Mouse (Mus musculus) megakaryocyte-erythroid progenitor cell, adult 5-6 weeks (primary cell): Measurements from ENCODE around the gene Ppp1r14d. TPM values are rescaled to one million over a fixed set of nuclear protein-coding genes. Genes with fewer than 3 reads are reported as not detected.
A peak's percentile ranks its signal among the peaks of the same experiment; 100 is the strongest.

ENCODE experiments used
- ATAC-seq: replicated peaks from 2 replicates; pipeline ENCODE4 v1.8.0; 2016; ENCODE audit warnings: mild to moderate bottlenecking, inconsistent platforms; ENCODE audit not compliant: severe bottlenecking, poor library complexity, low FRiP score, low TSS enrichment
- total RNA-seq, 2 experiments: library from RNA; stranded (forward) in 1 of 2; stranded (reverse) in 1 of 2; fragments of 200-1000, 215-1000 nt in 1 of 2; fragments of >200 nt in 1 of 2; fragmentation: Nextera tagmentation in 1 of 2; gene quantifications; 2 replicates each; pipeline ENCODE4 v1.2.3; 2014 to 2017

Gene Ppp1r14d
- total RNA-seq, 2 experiments from 2014 or later = not detected

- no peak for ATAC-seq
Observed at GRCm38 (mm10) chr2:119176761-119177160, 52.9 kb downstream of the Ppp1r14d start.

DNA sequence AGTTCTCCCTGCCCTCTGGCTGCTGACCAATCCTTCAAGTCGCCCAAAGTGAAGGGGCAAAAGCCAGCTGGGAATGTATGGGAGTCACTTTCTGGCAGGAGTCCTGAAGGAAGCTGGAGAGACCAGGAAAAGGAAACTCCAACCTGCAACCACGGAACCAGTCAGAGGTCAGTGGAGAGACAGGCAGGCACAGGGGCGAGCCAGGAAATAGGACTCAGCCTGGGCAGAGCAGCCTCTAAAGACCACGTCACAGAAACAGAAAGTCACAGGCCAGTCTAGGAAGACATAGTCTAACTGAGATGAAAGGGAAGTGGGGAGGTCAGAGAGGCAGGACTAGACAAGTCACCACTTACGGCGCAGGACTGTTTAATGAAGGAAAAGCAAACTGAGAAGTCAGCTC is 54.1 kb downstream of the Ppp1r14d start:
- ATAC-seq = no peak

DNA sequence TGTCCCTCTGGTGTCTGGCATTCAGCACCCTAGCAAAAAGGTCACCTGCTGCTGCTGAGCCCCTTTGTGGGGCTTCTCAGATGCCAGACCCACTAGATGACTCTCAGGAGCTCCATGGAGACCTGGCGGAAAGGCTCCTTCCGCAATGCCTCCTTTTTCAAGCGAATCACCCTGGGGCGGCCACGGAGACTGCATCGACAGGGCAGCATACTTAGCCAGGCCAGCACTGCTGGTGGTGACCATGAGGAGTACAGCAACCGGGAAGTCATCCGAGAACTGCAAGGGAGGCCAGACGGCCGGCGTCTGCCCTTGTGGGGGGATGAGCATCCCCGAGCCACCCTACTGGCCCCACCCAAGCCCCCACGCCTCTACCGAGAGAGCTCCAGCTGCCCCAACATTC is 54.8 kb downstream of the Ppp1r14d start:
- no peak for ATAC-seq

DNA sequence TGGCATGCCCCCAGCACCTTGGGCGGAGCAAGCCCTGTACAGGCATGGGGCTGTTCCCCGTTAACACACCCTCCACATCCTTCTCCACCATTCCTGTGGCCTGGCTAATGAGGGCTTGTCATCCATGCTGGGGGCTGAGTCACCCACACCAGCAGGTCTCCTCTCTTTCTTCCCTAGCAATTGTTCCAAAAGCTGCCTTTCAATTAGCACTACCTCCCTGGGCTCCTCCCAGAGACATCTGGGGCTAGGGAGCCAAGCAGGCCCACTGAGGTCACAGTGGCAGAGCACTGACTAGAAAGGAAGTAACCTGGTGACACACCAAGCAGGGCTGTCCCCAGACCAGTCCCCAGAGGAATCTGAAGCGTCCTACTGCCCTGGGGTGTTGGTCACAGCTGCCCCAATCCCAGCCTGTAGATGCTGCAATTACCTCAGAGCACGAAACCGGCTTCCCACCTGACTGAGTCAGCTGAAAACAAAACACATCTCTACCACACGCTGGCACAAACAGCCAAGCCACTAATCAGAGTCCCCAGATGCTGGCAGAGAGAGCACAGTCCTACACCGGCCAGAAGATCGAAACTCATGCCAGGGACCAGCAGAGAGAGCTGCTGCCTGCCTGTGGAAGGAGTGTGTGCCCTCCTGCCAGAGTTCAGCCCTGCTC is 55.6 kb downstream of the Ppp1r14d start, which contains the start of gene Gm14137:
TSS of gene Gm14137 (plus strand) at position 519 of the 661 bp plus-strand sequence.
- peak; percentile 71 for ATAC-seq

DNA sequence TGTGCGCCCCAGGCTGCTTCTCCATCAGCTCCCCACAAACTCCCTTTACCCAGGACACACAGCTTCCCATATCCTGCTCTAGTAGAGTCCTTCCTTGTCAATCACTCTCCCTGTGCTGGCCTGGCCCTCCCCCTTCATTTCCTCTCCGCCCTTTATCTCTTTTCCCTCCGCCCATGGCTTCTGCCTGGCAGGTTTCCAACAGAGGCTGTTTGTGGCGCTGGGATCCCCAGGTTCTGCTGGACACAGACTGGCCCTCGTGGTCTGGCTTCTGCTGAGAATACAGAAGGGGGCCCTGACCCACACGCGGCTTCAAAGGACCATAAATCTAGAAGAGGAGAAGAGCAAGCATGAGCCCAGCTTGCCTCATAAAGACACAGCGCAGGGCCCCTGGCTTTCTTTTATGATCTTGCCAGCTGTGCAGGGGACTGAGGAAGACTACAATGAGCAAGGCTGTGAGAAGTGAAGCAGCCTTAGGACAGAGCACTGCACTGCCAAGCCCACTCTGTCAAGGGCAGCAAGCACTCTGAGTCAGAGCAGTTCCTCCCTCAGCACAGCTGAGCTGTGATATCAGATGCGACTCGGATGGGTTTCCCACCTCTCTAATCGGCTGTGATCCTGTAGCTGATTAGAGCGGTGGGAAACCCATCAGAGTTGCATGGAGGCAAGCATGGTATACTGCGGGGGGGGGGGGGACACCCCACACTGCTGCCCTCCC is 56.7 kb downstream of the Ppp1r14d start:
- peak; percentile 49 for ATAC-seq

DNA sequence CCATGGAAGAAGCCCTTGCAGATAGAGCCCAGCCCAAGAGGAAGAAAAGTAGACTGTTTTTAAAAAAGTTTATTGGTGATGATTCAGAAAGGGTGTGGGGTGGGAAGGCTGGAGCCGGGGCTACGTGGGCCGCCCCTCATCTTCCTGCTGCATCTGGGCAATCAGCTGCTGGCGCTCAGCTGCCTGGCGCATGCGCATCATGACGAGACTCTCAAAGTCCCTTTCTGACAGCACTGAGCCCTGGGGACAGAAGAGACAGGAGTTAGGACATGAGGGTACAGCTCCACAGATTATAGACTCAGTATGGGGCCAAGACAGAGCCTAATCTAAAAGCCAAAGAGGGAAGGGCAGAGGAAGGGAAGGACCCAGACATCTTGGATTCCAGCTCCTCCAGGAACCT is 57.3 kb downstream of the Ppp1r14d start:
- 0 out of 2 replicates have a peak, but pooled peaks have one; percentile 4 for ATAC-seq

GRCm38 (mm10) chr2:119171574-119171973 is 58.1 kb downstream of the Ppp1r14d start:
- ATAC-seq = no peak

GRCm38 (mm10) chr2:119170282-119170681 is 59.4 kb downstream of the Ppp1r14d start:
- no peak for ATAC-seq

Other genes with a start within 250 kb of the Ppp1r14d start
- 15.1 and 18.7 TPM in 2 replicates for gene Ccdc32, start 200.5 kb downstream of the Ppp1r14d start, total RNA-seq (2014; fragmentation: Nextera tagmentation)
- 16.6 and 18.7 TPM in 2 replicates for gene Ccdc32, start 200.5 kb downstream of the Ppp1r14d start, total RNA-seq (2017)
- gene Rpusd2, start 195.1 kb downstream of the Ppp1r14d start, total RNA-seq (2014; fragmentation: Nextera tagmentation) = 19.0 and 25.4 TPM in 2 replicates
- 20.1 and 23.0 TPM in 2 replicates for gene Rpusd2, start 195.1 kb downstream of the Ppp1r14d start, total RNA-seq (2017)
- gene Knl1, start 182.8 kb downstream of the Ppp1r14d start, total RNA-seq (2014; fragmentation: Nextera tagmentation) = 79.0 and 81.2 TPM in 2 replicates
- gene Knl1, start 182.8 kb downstream of the Ppp1r14d start, total RNA-seq (2017) = 89.9 and 91.0 TPM in 2 replicates
- 38.1 and 53.7 TPM in 2 replicates for gene Rad51, start 117.1 kb downstream of the Ppp1r14d start, total RNA-seq (2014; fragmentation: Nextera tagmentation)
- gene Rad51, start 117.1 kb downstream of the Ppp1r14d start, total RNA-seq (2017) = 28.4 and 33.1 TPM in 2 replicates
- gene Rmdn3, start 72.9 kb downstream of the Ppp1r14d start, total RNA-seq (2014; fragmentation: Nextera tagmentation) = 40.0 and 58.7 TPM in 2 replicates
- gene Rmdn3, start 72.9 kb downstream of the Ppp1r14d start, total RNA-seq (2017) = 61.9 and 76.4 TPM in 2 replicates
- gene Gchfr, start 62.1 kb downstream of the Ppp1r14d start, total RNA-seq (2014; fragmentation: Nextera tagmentation) = 1.0 TPM in 1 of 2 replicates, not detected in the other
- not detected in 2 replicates for gene Gchfr, start 62.1 kb downstream of the Ppp1r14d start, total RNA-seq (2017)
- not detected in 2 replicates for gene Gm14137, start 55.4 kb downstream of the Ppp1r14d start, total RNA-seq (2014; fragmentation: Nextera tagmentation)
- not detected in 2 replicates for gene Gm14137, start 55.4 kb downstream of the Ppp1r14d start, total RNA-seq (2017)
- gene Zfyve19, start 21.3 kb downstream of the Ppp1r14d start, total RNA-seq (2014; fragmentation: Nextera tagmentation) = 22.5 and 46.2 TPM in 2 replicates
- gene Zfyve19, start 21.3 kb downstream of the Ppp1r14d start, total RNA-seq (2017) = 29.4 and 35.9 TPM in 2 replicates
- gene Dnajc17, start 21.1 kb downstream of the Ppp1r14d start, total RNA-seq (2014; fragmentation: Nextera tagmentation) = 10.3 and 21.8 TPM in 2 replicates
- gene Dnajc17, start 21.1 kb downstream of the Ppp1r14d start, total RNA-seq (2017) = 39.6 and 52.1 TPM in 2 replicates
- not detected in 2 replicates for gene Spint1, start 7.5 kb upstream of the Ppp1r14d start, total RNA-seq (2014; fragmentation: Nextera tagmentation)
- gene Spint1, start 7.5 kb upstream of the Ppp1r14d start, total RNA-seq (2017) = 0.42 TPM in 1 of 2 replicates, not detected in the other
- gene Rhov, start 41.4 kb upstream of the Ppp1r14d start, total RNA-seq (2014; fragmentation: Nextera tagmentation) = not detected in 2 replicates
- gene Rhov, start 41.4 kb upstream of the Ppp1r14d start, total RNA-seq (2017) = not detected in 2 replicates
- 9.0 and 13.1 TPM in 2 replicates for gene Vps18, start 58.8 kb upstream of the Ppp1r14d start, total RNA-seq (2014; fragmentation: Nextera tagmentation)
- 6.5 and 12.4 TPM in 2 replicates for gene Vps18, start 58.8 kb upstream of the Ppp1r14d start, total RNA-seq (2017)
- not detected in 2 replicates for gene Dll4, start 95.9 kb upstream of the Ppp1r14d start, total RNA-seq (2014; fragmentation: Nextera tagmentation)
- not detected in 2 replicates for gene Dll4, start 95.9 kb upstream of the Ppp1r14d start, total RNA-seq (2017)
- gene Chac1, start 121.3 kb upstream of the Ppp1r14d start, total RNA-seq (2014; fragmentation: Nextera tagmentation) = not detected in 2 replicates
- gene Chac1, start 121.3 kb upstream of the Ppp1r14d start, total RNA-seq (2017) = not detected in 2 replicates
- 32.2 and 37.9 TPM in 2 replicates for gene Ino80, start 247.8 kb upstream of the Ppp1r14d start, total RNA-seq (2014; fragmentation: Nextera tagmentation)
- gene Ino80, start 247.8 kb upstream of the Ppp1r14d start, total RNA-seq (2017) = 21.8 and 22.4 TPM in 2 replicates